Mouse (Mus musculus): Measurements from ENCODE around the gene Rragc. TPM values are rescaled to one million over a fixed set of nuclear protein-coding genes. Genes with fewer than 3 reads are reported as not detected.
A peak's percentile ranks its signal among the peaks of the same experiment; 100 is the strongest.
"Not testable (repeated sequence)": the region's sequence is repeated elsewhere in the genome, so short reads cannot be mapped to it uniquely, and the experiment has no call there.

The Rragc gene
- total and polyA plus RNA-seq, 3 experiments = 29.6 to 40.6 (median 39.4) TPM

- no peak for TF ChIP-seq EP300 (IDR thresholded peaks at IDR 0.05; ENCODE audit: insufficient read depth, low read depth, low read length)
- no peak for TF ChIP-seq POLR2A (IDR thresholded peaks at IDR 0.05; ENCODE audit: insufficient read depth, low read depth, low read length)
- peak; percentile 92 for TF ChIP-seq CTCF (IDR thresholded peaks at IDR 0.05)
- Histone ChIP-seq H3K27ac (no peak overlapping the region), H3K36me3 (ENCODE audit: control insufficient read depth, insufficient read depth, low read length) (no peaks in the 10 kb centered on the region), H3K9ac (ENCODE audit: low read depth, low read length) (no peak overlapping the region), H3K4me1 (ENCODE audit: control insufficient read depth, insufficient read depth, low read length) (no peaks in the 10 kb centered on the region), H3K79me2 (replicated peaks; ENCODE audit: control insufficient read depth, insufficient read depth, low read length) (no peaks in the 10 kb centered on the region), H3K4me3 (no peak overlapping the region), H3K27me3 (ENCODE audit: control insufficient read depth, insufficient read depth, low read length) (no peaks in the 10 kb centered on the region)
- intact Hi-C loops (cut with DNase I) = loop anchor here (10.0 kb wide), 1 partner anchor 735 kb away; no protein-coding TSS in a partner anchor
- 1% methylated on average over 4 of the region's 4 CpGs for WGBS
- peak; percentile 50 to 69 for DNase-seq
These were observed 22.6 kb downstream of the Rragc start for GRCm38 (mm10) chr4:123939838-123940237.

GRCm38 (mm10) chr4:123940878-123941277 lies 23.6 kb downstream of the Rragc start:
- not testable (repeated sequence) for H3K4me1 ChIP-seq (ENCODE audit: control insufficient read depth, insufficient read depth, low read length); H3K27me3 ChIP-seq (ENCODE audit: control insufficient read depth, insufficient read depth, low read length); H3K79me2 ChIP-seq (replicated peaks; ENCODE audit: control insufficient read depth, insufficient read depth, low read length); H3K4me3 ChIP-seq; H3K27ac ChIP-seq; H3K36me3 ChIP-seq (ENCODE audit: control insufficient read depth, insufficient read depth, low read length); H3K9ac ChIP-seq (ENCODE audit: low read depth, low read length); DNase-seq
- intact Hi-C loops (cut with DNase I) = loop anchor here (10.0 kb wide), 1 partner anchor 734 kb away; no protein-coding TSS in a partner anchor
- 68% methylated on average over 7 of the region's 7 CpGs for WGBS

GRCm38 (mm10) chr4:123946701-123947100 lies 29.5 kb downstream of the Rragc start:
- Histone ChIP-seq H3K4me3 (no peak overlapping the region), H3K36me3 (ENCODE audit: control insufficient read depth, insufficient read depth, low read length) (no peaks in the 10 kb centered on the region), H3K27ac (no peak overlapping the region), H3K79me2 (replicated peaks; ENCODE audit: control insufficient read depth, insufficient read depth, low read length) (no peaks in the 10 kb centered on the region), H3K4me1 (ENCODE audit: control insufficient read depth, insufficient read depth, low read length) (no peaks in the 10 kb centered on the region), H3K9ac (ENCODE audit: low read depth, low read length) (no peak overlapping the region), H3K27me3 (ENCODE audit: control insufficient read depth, insufficient read depth, low read length) (no peaks in the 10 kb centered on the region)
- WGBS = 83% methylated on average over 4 of the region's 4 CpGs
- DNase-seq = no peak
- intact Hi-C loops (cut with DNase I) = loop anchor here (5.0 to 10.0 kb wide), 2 partner anchors 196 to 728 kb away; no protein-coding TSS in a partner anchor
- TF ChIP-seq CTCF (IDR thresholded peaks at IDR 0.05) (no peak), POLR2A (IDR thresholded peaks at IDR 0.05; ENCODE audit: insufficient read depth, low read depth, low read length) (no peak), EP300 (IDR thresholded peaks at IDR 0.05; ENCODE audit: insufficient read depth, low read depth, low read length) (no peak)

- no peak overlapping the region for H3K27ac ChIP-seq
- H3K9ac ChIP-seq (ENCODE audit: low read depth, low read length) = no peak overlapping the region
- DNase-seq = peak in 1 of 2 experiments; percentile 13
- H3K79me2 ChIP-seq (replicated peaks; ENCODE audit: control insufficient read depth, insufficient read depth, low read length) = no peaks in the 10 kb centered on the region
- H3K36me3 ChIP-seq (ENCODE audit: control insufficient read depth, insufficient read depth, low read length) = no peaks in the 10 kb centered on the region
- no peak overlapping the region for H3K4me3 ChIP-seq
- H3K4me1 ChIP-seq (ENCODE audit: control insufficient read depth, insufficient read depth, low read length) = no peaks in the 10 kb centered on the region
- H3K27me3 ChIP-seq (ENCODE audit: control insufficient read depth, insufficient read depth, low read length) = no peaks in the 10 kb centered on the region; the same call in 1 of the 2 replicates
- intact Hi-C loops (cut with DNase I) = loop anchor here (5.0 to 10.0 kb wide), 2 partner anchors 195 to 728 kb away; no protein-coding TSS in a partner anchor
- WGBS = 32% methylated on average over 5 of the region's 5 CpGs
- peak; percentile 20; the same call in 1 of the 2 replicates for TF ChIP-seq CTCF (IDR thresholded peaks at IDR 0.05)
- no peak for TF ChIP-seq EP300 (IDR thresholded peaks at IDR 0.05; ENCODE audit: insufficient read depth, low read depth, low read length)
These were observed 29.9 kb downstream of the Rragc start for GRCm38 (mm10) chr4:123947149-123947548.

GRCm38 (mm10) chr4:123948901-123949300 lies 31.7 kb downstream of the Rragc start:
- Histone ChIP-seq H3K27ac (no peak overlapping the region), H3K4me1 (ENCODE audit: control insufficient read depth, insufficient read depth, low read length) (no peaks in the 10 kb centered on the region), H3K9ac (ENCODE audit: low read depth, low read length) (no peak overlapping the region), H3K4me3 (no peak overlapping the region), H3K79me2 (replicated peaks; ENCODE audit: control insufficient read depth, insufficient read depth, low read length) (no peaks in the 10 kb centered on the region), H3K27me3 (ENCODE audit: control insufficient read depth, insufficient read depth, low read length) (no peaks in the 10 kb centered on the region; the same call in 1 of the 2 replicates), H3K36me3 (ENCODE audit: control insufficient read depth, insufficient read depth, low read length) (no peaks in the 10 kb centered on the region)
- no peak for TF ChIP-seq CTCF (IDR thresholded peaks at IDR 0.05)
- no peak for TF ChIP-seq POLR2A (IDR thresholded peaks at IDR 0.05; ENCODE audit: insufficient read depth, low read depth, low read length)
- TF ChIP-seq EP300 (IDR thresholded peaks at IDR 0.05; ENCODE audit: insufficient read depth, low read depth, low read length) = no peak
- 82% methylated on average over 6 of the region's 6 CpGs for WGBS
- no peak for DNase-seq
- intact Hi-C loops (cut with DNase I) = loop anchor here (5.0 to 10.0 kb wide), 2 partner anchors 193 to 726 kb away; no protein-coding TSS in a partner anchor

GRCm38 (mm10) chr4:123949649-123950048 lies 32.4 kb downstream of the Rragc start:
- 73% methylated on average over 10 of the region's 10 CpGs for WGBS
- Histone ChIP-seq H3K4me1 (ENCODE audit: control insufficient read depth, insufficient read depth, low read length) (no peaks in the 10 kb centered on the region), H3K36me3 (ENCODE audit: control insufficient read depth, insufficient read depth, low read length) (no peaks in the 10 kb centered on the region), H3K9ac (ENCODE audit: low read depth, low read length) (no peak overlapping the region), H3K27ac (no peak overlapping the region), H3K79me2 (replicated peaks; ENCODE audit: control insufficient read depth, insufficient read depth, low read length) (no peaks in the 10 kb centered on the region), H3K27me3 (ENCODE audit: control insufficient read depth, insufficient read depth, low read length) (no peaks in the 10 kb centered on the region; the same call in 1 of the 2 replicates), H3K4me3 (no peak overlapping the region)
- intact Hi-C loops (cut with DNase I) = loop anchor here (5.0 to 10.0 kb wide), 3 partner anchors 193 to 725 kb away; no protein-coding TSS in a partner anchor
- no peak for DNase-seq
- TF ChIP-seq EP300 (IDR thresholded peaks at IDR 0.05; ENCODE audit: insufficient read depth, low read depth, low read length) = no peak
- no peak for TF ChIP-seq POLR2A (IDR thresholded peaks at IDR 0.05; ENCODE audit: insufficient read depth, low read depth, low read length)
